Mouse (Mus musculus) intestine, embryonic 14.5 days (tissue): Measurements from ENCODE around the gene Mettl17. TPM values are rescaled to one million over a fixed set of nuclear protein-coding genes. Genes with fewer than 3 reads are reported as not detected.

ENCODE experiments used
- ATAC-seq: fragments of 200-750 bp; cut with Nextera tagmentation; replicated peaks from 2 replicates; pipeline ENCODE4 v1.8.0; 2017; ENCODE audit warnings: low read depth, moderate number of reproducible peaks, moderate TSS enrichment, moderate library complexity; ENCODE audit not compliant: low FRiP score, low TSS enrichment
- DNase-seq: peaks from one replicate; pipeline ENCODE4 v3.0.0-alpha.2; 2018; ENCODE audit warnings: low spot score
- H3K27ac ChIP-seq: fragments of 300-500 bp; sonication (generic); 2 replicates; pipeline ENCODE4 v1.5.1; 2014; ENCODE audit warnings: low read depth, mild to moderate bottlenecking, control low read depth
- H3K27me3 ChIP-seq: fragments of 300-500 bp; sonication (generic); replicated peaks from 2 replicates; pipeline ENCODE4 v1.6.1; 2014; ENCODE audit warnings: low read length, control low read depth; ENCODE audit not compliant: control insufficient read depth, insufficient read depth
- H3K36me3 ChIP-seq: fragments of 300-500 bp; sonication (generic); 2 replicates; pipeline ENCODE4 v1.6.1; 2014; ENCODE audit warnings: low read length, control low read depth; ENCODE audit not compliant: control insufficient read depth, insufficient read depth
- H3K4me1 ChIP-seq: fragments of 300-500 bp; sonication (generic); replicated peaks from 2 replicates; pipeline ENCODE4 v1.6.1; 2014; ENCODE audit warnings: low read length, control low read depth, mixed read lengths; ENCODE audit not compliant: control insufficient read depth, insufficient read depth
- H3K4me2 ChIP-seq: fragments of 300-500 bp; sonication (generic); 2 replicates; pipeline ENCODE4 v1.6.1; 2014; ENCODE audit warnings: low read length
- H3K4me3 ChIP-seq: fragments of 300-500 bp; sonication (generic); 2 replicates; pipeline ENCODE4 v1.5.1; 2014; ENCODE audit warnings: low read depth, low read length, control low read depth, mixed read lengths
- H3K9ac ChIP-seq: fragments of 300-500 bp; sonication (generic); 2 replicates; pipeline ENCODE4 v1.6.1; 2014; ENCODE audit warnings: mild to moderate bottlenecking, low read length
- H3K9me3 ChIP-seq: fragments of 300-500 bp; sonication (generic); 2 replicates; pipeline ENCODE4 v1.6.1; 2016; ENCODE audit warnings: low read length, control low read depth; ENCODE audit not compliant: control insufficient read depth
- WGBS: fragments of 180-500 bp; shearing (Covaris S2); extraction: QIAGEN DNeasy Blood & Tissue Kit; methylation state at CpG from one replicate; pipeline ENCODE4 v1.1.7; 2014; 5-methylcytosine and 5-hydroxymethylcytosine counted together
- polyA plus RNA-seq: library from polyadenylated mRNA; unstranded; fragments of >200 nt; fragmentation: Nextera tagmentation; extraction: Ambion mirVana; gene quantifications from 2 replicates; pipeline ENCODE4 v1.2.1, GENCODE M21; 2014

Mettl17 gene
- polyA plus RNA-seq, 1 experiment from 2014 or later = 54.9 TPM

GRCm38 (mm10) chr14:51903782-51904181, 19.1 kb downstream of the Mettl17 start:
- H3K27me3 ChIP-seq = no peaks in the 10 kb centered on the region
- no peak overlapping the region for H3K4me3 ChIP-seq
- no peak overlapping the region for H3K4me2 ChIP-seq
- ATAC-seq (peak; percentile 44), DNase-seq (no peak)
- no peak overlapping the region for H3K9ac ChIP-seq
- H3K27ac ChIP-seq = no peak overlapping the region
- H3K36me3 ChIP-seq = no peaks in the 10 kb centered on the region
- 76% methylated on average over 9 of the region's 9 CpGs for WGBS
- H3K9me3 ChIP-seq = no peaks in the 10 kb centered on the region
- H3K4me1 ChIP-seq = no peaks in the 10 kb centered on the region

GRCm38 (mm10) chr14:51904706-51905105, 20.1 kb downstream of the Mettl17 start:
- Histone ChIP-seq H3K9me3 (no peaks in the 10 kb centered on the region), H3K9ac (no peak overlapping the region), H3K4me2 (no peak overlapping the region), H3K27ac (no peak overlapping the region), H3K27me3 (no peaks in the 10 kb centered on the region), H3K4me1 (no peaks in the 10 kb centered on the region), H3K4me3 (no peak overlapping the region), H3K36me3 (0 out of 2 replicates have a peak, but pooled peaks cover 2% of the 10 kb centered on the region)
- ATAC-seq (no peak), DNase-seq (no peak)
- WGBS = 61% methylated on average over 7 of the region's 7 CpGs

GRCm38 (mm10) chr14:51906102-51906501, 21.5 kb downstream of the Mettl17 start:
- no peak overlapping the region for H3K4me2 ChIP-seq
- no peak overlapping the region for H3K4me3 ChIP-seq
- no peak overlapping the region for H3K9ac ChIP-seq
- H3K9me3 ChIP-seq = no peaks in the 10 kb centered on the region
- WGBS = 90% methylated on average over 11 of the region's 11 CpGs
- H3K36me3 ChIP-seq = 0 out of 2 replicates have a peak, but pooled peaks cover 7% of the 10 kb centered on the region
- H3K27ac ChIP-seq = no peak overlapping the region
- no peaks in the 10 kb centered on the region for H3K4me1 ChIP-seq
- H3K27me3 ChIP-seq = no peaks in the 10 kb centered on the region
- no peak for ATAC-seq
- DNase-seq = no peak

- no peak overlapping the region for H3K4me3 ChIP-seq
- ATAC-seq = no peak
- no peak for DNase-seq
- 0 out of 2 replicates have a peak, but pooled peaks cover 7% of the 10 kb centered on the region for H3K36me3 ChIP-seq
- WGBS = 85% methylated on average over 10 of the region's 10 CpGs
- no peaks in the 10 kb centered on the region for H3K27me3 ChIP-seq
- H3K9ac ChIP-seq = no peak overlapping the region
- H3K27ac ChIP-seq = no peak overlapping the region
- H3K9me3 ChIP-seq = no peaks in the 10 kb centered on the region
- no peak overlapping the region for H3K4me2 ChIP-seq
- H3K4me1 ChIP-seq = peaks cover 14% of the 10 kb centered on the region; the same call in 1 of the 2 replicates
Observed at GRCm38 (mm10) chr14:51911301-51911700, 26.7 kb downstream of the Mettl17 start.

GRCm38 (mm10) chr14:51912391-51913061, 27.9 kb downstream of the Mettl17 start:
- 16% methylated on average over 14 of the region's 14 CpGs for WGBS
- no peak overlapping the region for H3K27ac ChIP-seq
- peak overlapping the region; percentile 63 for H3K4me3 ChIP-seq
- no peaks in the 10 kb centered on the region for H3K9me3 ChIP-seq
- ATAC-seq = peak; percentile 22
- peak overlapping the region; percentile 100 for H3K4me2 ChIP-seq
- H3K36me3 ChIP-seq = 0 out of 2 replicates have a peak, but pooled peaks cover 7% of the 10 kb centered on the region
- no peaks in the 10 kb centered on the region for H3K27me3 ChIP-seq
- peak overlapping the region; percentile 60 for H3K9ac ChIP-seq
- no peak for DNase-seq
- peaks cover 14% of the 10 kb centered on the region; the same call in 1 of the 2 replicates for H3K4me1 ChIP-seq

- WGBS = 2% methylated on average over 57 of the region's 58 CpGs
- ATAC-seq (peak; percentile 91), DNase-seq (peak; percentile 81)
- Histone ChIP-seq H3K4me2 (peak overlapping the region; percentile 100), H3K9ac (peak overlapping the region; percentile 60), H3K36me3 (0 out of 2 replicates have a peak, but pooled peaks cover 7% of the 10 kb centered on the region), H3K27me3 (no peaks in the 10 kb centered on the region), H3K4me3 (peak overlapping the region; percentile 63), H3K9me3 (no peaks in the 10 kb centered on the region), H3K4me1 (peaks cover 14% of the 10 kb centered on the region; the same call in 1 of the 2 replicates), H3K27ac (0 out of 2 replicates have a peak overlapping the region, but pooled peaks have one; percentile 22)
Observed at GRCm38 (mm10) chr14:51913062-51913959, 28.7 kb downstream of the Mettl17 start.

GRCm38 (mm10) chr14:51913960-51914762, 29.5 kb downstream of the Mettl17 start, which contains the start of gene Ndrg2:
Ndrg2 (minus strand) TSS chr14:51914158.
- Histone ChIP-seq H3K27ac (0 out of 2 replicates have a peak within 1 kb of the TSS, but pooled peaks have one; percentile 22), H3K4me1 (peaks cover 14% of the 10 kb centered on the region; the same call in 1 of the 2 replicates), H3K9me3 (no peaks in the 10 kb centered on the region), H3K4me3 (peak within 1 kb of the TSS; percentile 63), H3K9ac (peak within 1 kb of the TSS; percentile 60), H3K36me3 (0 out of 2 replicates have a peak, but pooled peaks cover 7% of the 10 kb centered on the region), H3K27me3 (no peaks in the 10 kb centered on the region), H3K4me2 (peak within 1 kb of the TSS; percentile 100)
- DNase-seq (peak; percentile 67), ATAC-seq (peak; percentile 41)
- WGBS = 7% methylated on average over 22 of the region's 23 CpGs

GRCm38 (mm10) chr14:51915030-51915429, 30.4 kb downstream of the Mettl17 start:
- 0 out of 2 replicates have a peak, but pooled peaks cover 2% of the 10 kb centered on the region for H3K36me3 ChIP-seq
- ATAC-seq (no peak), DNase-seq (no peak)
- WGBS = 17% methylated on average over 3 of the region's 3 CpGs
- H3K27me3 ChIP-seq = no peaks in the 10 kb centered on the region
- no peak overlapping the region for H3K4me2 ChIP-seq
- H3K27ac ChIP-seq = no peak overlapping the region
- no peak overlapping the region for H3K4me3 ChIP-seq
- no peaks in the 10 kb centered on the region for H3K9me3 ChIP-seq
- H3K4me1 ChIP-seq = peaks cover 14% of the 10 kb centered on the region; the same call in 1 of the 2 replicates
- H3K9ac ChIP-seq = no peak overlapping the region
